Mouse (Mus musculus) cerebellum, adult (tissue): ENCODE data around the gene Agap3.

ENCODE experiments used
- ATAC-seq: cut with Nextera tagmentation; 2 replicates; pipeline ENCODE4 v1.9.2; 2017; ENCODE audit warnings: mild to moderate bottlenecking, moderate library complexity, mixed read lengths; ENCODE audit not compliant: insufficient number of reproducible peaks, low FRiP score, low TSS enrichment

The Agap3 gene

GRCm38 (mm10) chr5:24505513-24505912 lies 53.5 kb downstream of the Agap3 start:
- no peak for ATAC-seq

GRCm38 (mm10) chr5:24508406-24508805 lies 56.4 kb downstream of the Agap3 start:
- no peak for ATAC-seq

GRCm38 (mm10) chr5:24510635-24511034 lies 58.7 kb downstream of the Agap3 start:
- no peak for ATAC-seq

GRCm38 (mm10) chr5:24512271-24512670 lies 60.3 kb downstream of the Agap3 start:
- ATAC-seq: no peak

GRCm38 (mm10) chr5:24521366-24521765 lies 69.4 kb downstream of the Agap3 start:
- no peak for ATAC-seq

GRCm38 (mm10) chr5:24523806-24524205 lies 71.8 kb downstream of the Agap3 start:
- no peak for ATAC-seq

- ATAC-seq: no peak
Observed at GRCm38 (mm10) chr5:24524522-24524921, 72.5 kb downstream of the Agap3 start.

GRCm38 (mm10) chr5:24525360-24526189 lies 73.6 kb downstream of the Agap3 start:
- no peak for ATAC-seq

- ATAC-seq: no peak
Observed at GRCm38 (mm10) chr5:24526190-24526888, 74.4 kb downstream of the Agap3 start.

- no peak for ATAC-seq
Observed at GRCm38 (mm10) chr5:24526889-24527230, 74.9 kb downstream of the Agap3 start, which contains the start of gene Gbx1. Gbx1 (minus strand) TSS chr5:24527202.

GRCm38 (mm10) chr5:24527780-24528179 lies 75.8 kb downstream of the Agap3 start:
- no peak for ATAC-seq

- peak; percentile 74 for ATAC-seq
Observed at GRCm38 (mm10) chr5:24530042-24530689, 78.2 kb downstream of the Agap3 start.

GRCm38 (mm10) chr5:24533391-24533790 lies 81.4 kb downstream of the Agap3 start:
- no peak for ATAC-seq

- ATAC-seq: no peak
Observed at GRCm38 (mm10) chr5:24534292-24534691, 82.3 kb downstream of the Agap3 start.

- no peak for ATAC-seq
Observed at GRCm38 (mm10) chr5:24535731-24536130, 83.8 kb downstream of the Agap3 start.

GRCm38 (mm10) chr5:24536511-24536910 lies 84.5 kb downstream of the Agap3 start:
- ATAC-seq: no peak

GRCm38 (mm10) chr5:24537618-24538017 lies 85.6 kb downstream of the Agap3 start:
- ATAC-seq: no peak

GRCm38 (mm10) chr5:24539571-24540296 lies 87.8 kb downstream of the Agap3 start:
- no peak for ATAC-seq

GRCm38 (mm10) chr5:24540387-24541143 lies 88.6 kb downstream of the Agap3 start, which contains the start of gene Asb10:
Asb10 (minus strand) TSS chr5:24540978.
- ATAC-seq: no peak

GRCm38 (mm10) chr5:24541144-24541569 lies 89.2 kb downstream of the Agap3 start:
- no peak for ATAC-seq
